Mouse (Mus musculus) bone marrow macrophage, adult 2 months (primary cell): ENCODE data around the gene Mob3b. TPM values are rescaled to one million over a fixed set of nuclear protein-coding genes. Genes with fewer than 3 reads are reported as not detected.

Experiments used
- H3K27ac ChIP-seq: 2 replicates; pipeline ENCODE4 v1.5.1; 2012; ENCODE audit warnings: low read depth, low read length; ENCODE audit not compliant: insufficient read depth
- H3K4me1 ChIP-seq: 2 replicates; pipeline ENCODE4 v1.6.1; 2012; ENCODE audit warnings: low read length; ENCODE audit not compliant: control insufficient read depth, insufficient read depth
- H3K4me3 ChIP-seq: 2 replicates; pipeline ENCODE4 v1.5.1; 2012; ENCODE audit warnings: mild to moderate bottlenecking, low read length, moderate library complexity; ENCODE audit not compliant: insufficient read depth
- CTCF ChIP-seq: IDR thresholded peaks from 2 replicates; pipeline ENCODE4 v1.5.1; 2012; ENCODE audit warnings: low read depth, mild to moderate bottlenecking, low read length, moderate library complexity
- POLR2A ChIP-seq: IDR thresholded peaks from 2 replicates; pipeline ENCODE4 v1.6.1; 2012; ENCODE audit warnings: mild to moderate bottlenecking, low read depth, low read length, borderline replicate concordance
- polyA plus RNA-seq: library from polyadenylated mRNA; stranded (reverse); fragments of >200 nt; gene quantifications from 2 replicates; pipeline ENCODE4 v1.2.4, GENCODE M21; 2012; ENCODE audit not compliant: missing spikeins, insufficient read depth, insufficient read length

Gene Mob3b
- polyA plus RNA-seq, 1 experiment: 11.4 TPM

- TF ChIP-seq CTCF (no peak), POLR2A (no peak)
- Histone ChIP-seq H3K4me1 (peaks cover 31% of the 10 kb centered on the region), H3K4me3 (peak overlapping the region; percentile 50), H3K27ac (no peak overlapping the region)
Observed at GRCm38 (mm10) chr4:35099865-35100780, 57.2 kb downstream of the Mob3b start.

- Histone ChIP-seq H3K4me1 (peaks cover 31% of the 10 kb centered on the region), H3K27ac (no peak overlapping the region), H3K4me3 (peak overlapping the region; percentile 11)
- TF ChIP-seq POLR2A: no peak
- no peak for TF ChIP-seq CTCF
Observed at GRCm38 (mm10) chr4:35099210-35099864, 57.9 kb downstream of the Mob3b start.

- peaks cover 31% of the 10 kb centered on the region for H3K4me1 ChIP-seq
- no peak overlapping the region for H3K4me3 ChIP-seq
- no peak overlapping the region for H3K27ac ChIP-seq
- TF ChIP-seq CTCF: no peak
- no peak for TF ChIP-seq POLR2A
Observed at GRCm38 (mm10) chr4:35098552-35098951, 58.7 kb downstream of the Mob3b start.

GRCm38 (mm10) chr4:35096226-35097175 lies 60.8 kb downstream of the Mob3b start:
- TF ChIP-seq POLR2A (no peak), CTCF (no peak)
- Histone ChIP-seq H3K27ac (peak overlapping the region; percentile 70), H3K4me1 (peaks cover 31% of the 10 kb centered on the region), H3K4me3 (no peak overlapping the region)

- no peak overlapping the region for H3K27ac ChIP-seq
- H3K4me1 ChIP-seq: peaks cover 20% of the 10 kb centered on the region
- no peak for TF ChIP-seq POLR2A
- no peak for TF ChIP-seq CTCF
- no peak overlapping the region for H3K4me3 ChIP-seq
Observed at GRCm38 (mm10) chr4:35092457-35092856, 64.8 kb downstream of the Mob3b start.

- Histone ChIP-seq H3K4me1 (peaks cover 9% of the 10 kb centered on the region), H3K4me3 (no peak overlapping the region), H3K27ac (no peak overlapping the region)
- no peak for TF ChIP-seq POLR2A
- no peak for TF ChIP-seq CTCF
Observed at GRCm38 (mm10) chr4:35091157-35091784, 66.0 kb downstream of the Mob3b start.

- TF ChIP-seq CTCF: no peak
- Histone ChIP-seq H3K27ac (no peak overlapping the region), H3K4me1 (peaks cover 4% of the 10 kb centered on the region; the same call in 1 of the 2 replicates), H3K4me3 (no peak overlapping the region)
Observed at GRCm38 (mm10) chr4:35089321-35090316, 67.7 kb downstream of the Mob3b start.

GRCm38 (mm10) chr4:35086067-35086700 lies 71.1 kb downstream of the Mob3b start:
- no peak overlapping the region for H3K27ac ChIP-seq
- H3K4me3 ChIP-seq: no peak overlapping the region
- no peak for TF ChIP-seq CTCF
- TF ChIP-seq POLR2A: no peak
- H3K4me1 ChIP-seq: peaks cover 4% of the 10 kb centered on the region; the same call in 1 of the 2 replicates
